Mouse (Mus musculus): Measurements from ENCODE around the gene Nek7.

Gene Nek7

GRCm38 (mm10) chr1:138516946-138517345 is 103.0 kb downstream of the Nek7 start:
- in situ Hi-C loops (cut with MboI, MseI): no loop called here

- in situ Hi-C loops (cut with MboI, MseI): no loop called here
Observed at GRCm38 (mm10) chr1:138515362-138515761, 104.6 kb downstream of the Nek7 start.

GRCm38 (mm10) chr1:138513982-138514381 is 106.0 kb downstream of the Nek7 start:
- in situ Hi-C loops (cut with MboI, MseI): no loop called here

GRCm38 (mm10) chr1:138510566-138510965 is 109.4 kb downstream of the Nek7 start:
- in situ Hi-C loops (cut with MboI, MseI): no loop called here

GRCm38 (mm10) chr1:138507446-138508043 is 112.4 kb downstream of the Nek7 start:
- in situ Hi-C loops (cut with MboI, MseI): no loop called here

GRCm38 (mm10) chr1:138507014-138507413 is 112.9 kb downstream of the Nek7 start:
- in situ Hi-C loops (cut with MboI, MseI): no loop called here

- in situ Hi-C loops (cut with MboI, MseI): no loop called here
Observed at GRCm38 (mm10) chr1:138504228-138504627, 115.7 kb downstream of the Nek7 start.

- in situ Hi-C loops (cut with MboI, MseI): no loop called here
Observed at GRCm38 (mm10) chr1:138500691-138501090, 119.2 kb downstream of the Nek7 start.

GRCm38 (mm10) chr1:138500155-138500554 is 119.8 kb downstream of the Nek7 start:
- in situ Hi-C loops (cut with MboI, MseI): no loop called here

GRCm38 (mm10) chr1:138499461-138499860 is 120.5 kb downstream of the Nek7 start:
- in situ Hi-C loops (cut with MboI, MseI): no loop called here

GRCm38 (mm10) chr1:138491382-138492097 is 128.4 kb downstream of the Nek7 start:
- in situ Hi-C loops (cut with MboI, MseI): no loop called here

- in situ Hi-C loops (cut with MboI, MseI): no loop called here
Observed at GRCm38 (mm10) chr1:138487569-138487968, 132.4 kb downstream of the Nek7 start.

GRCm38 (mm10) chr1:138480694-138481093 is 139.2 kb downstream of the Nek7 start:
- in situ Hi-C loops (cut with MboI, MseI): no loop called here

- in situ Hi-C loops (cut with MboI, MseI): no loop called here
Observed at GRCm38 (mm10) chr1:138465352-138465751, 154.6 kb downstream of the Nek7 start.

- in situ Hi-C loops (cut with MboI, MseI): no loop called here
Observed at GRCm38 (mm10) chr1:138461425-138461824, 158.5 kb downstream of the Nek7 start.

- in situ Hi-C loops (cut with MboI, MseI): loop anchor here in 1 of 2 experiments (10.0 kb wide), 1 partner anchor 605 kb away; no protein-coding TSS in a partner anchor
Observed at GRCm38 (mm10) chr1:138449476-138449851, 170.5 kb downstream of the Nek7 start.

- in situ Hi-C loops (cut with MboI, MseI): loop anchor here in 1 of 2 experiments (10.0 kb wide), 1 partner anchor 604 kb away; no protein-coding TSS in a partner anchor
Observed at GRCm38 (mm10) chr1:138448635-138449475, 171.1 kb downstream of the Nek7 start.

GRCm38 (mm10) chr1:138446846-138447245 is 173.1 kb downstream of the Nek7 start:
- in situ Hi-C loops (cut with MboI, MseI): loop anchor here in 1 of 2 experiments (10.0 kb wide), 1 partner anchor 602 kb away; no protein-coding TSS in a partner anchor
